Mouse (Mus musculus) cerebellum, postnatal 25 days (tissue): ENCODE measurements around the gene Mbnl1.

Experiments used
- DNase-seq, 2 experiments: peaks; one replicate each; pipeline ENCODE4 v3.0.0; 2021; ENCODE audit warnings: mixed read lengths in 2 of 2

Mbnl1 gene

GRCm38 (mm10) chr3:60615057-60615606 lies 142.5 kb downstream of the Mbnl1 start:
- DNase-seq = peak in 1 of 2 experiments; percentile 24

- DNase-seq = no peak
These were observed 143.0 kb downstream of the Mbnl1 start for GRCm38 (mm10) chr3:60615615-60616014.

GRCm38 (mm10) chr3:60616147-60616546 lies 143.5 kb downstream of the Mbnl1 start:
- no peak for DNase-seq

GRCm38 (mm10) chr3:60617643-60618042 lies 145.0 kb downstream of the Mbnl1 start:
- no peak for DNase-seq

GRCm38 (mm10) chr3:60620236-60620635 lies 147.6 kb downstream of the Mbnl1 start:
- no peak for DNase-seq

GRCm38 (mm10) chr3:60631183-60631582 lies 158.6 kb downstream of the Mbnl1 start:
- no peak for DNase-seq

GRCm38 (mm10) chr3:60631754-60632153 lies 159.1 kb downstream of the Mbnl1 start:
- DNase-seq = no peak

- no peak for DNase-seq
These were observed 160.3 kb downstream of the Mbnl1 start for GRCm38 (mm10) chr3:60632796-60633466.

- DNase-seq = no peak
These were observed 165.9 kb downstream of the Mbnl1 start for GRCm38 (mm10) chr3:60638530-60638929.

- peak; percentile 51 to 61 for DNase-seq
These were observed 166.5 kb downstream of the Mbnl1 start for GRCm38 (mm10) chr3:60639135-60639534.

- DNase-seq = no peak
These were observed 169.6 kb downstream of the Mbnl1 start for GRCm38 (mm10) chr3:60642227-60642626.

GRCm38 (mm10) chr3:60645531-60645930 lies 172.9 kb downstream of the Mbnl1 start:
- DNase-seq = no peak

- DNase-seq = no peak
These were observed 175.7 kb downstream of the Mbnl1 start for GRCm38 (mm10) chr3:60648293-60648692.

- DNase-seq = no peak
These were observed 188.1 kb downstream of the Mbnl1 start for GRCm38 (mm10) chr3:60660762-60661161.
